Mouse (Mus musculus): ENCODE data around the gene Nxph1. TPM values are rescaled to one million over a fixed set of nuclear protein-coding genes. Genes with fewer than 3 reads are reported as not detected.

Nxph1 gene
- polyA plus RNA-seq, 1 experiment from 2014 or later: 4.8 TPM

DNA sequence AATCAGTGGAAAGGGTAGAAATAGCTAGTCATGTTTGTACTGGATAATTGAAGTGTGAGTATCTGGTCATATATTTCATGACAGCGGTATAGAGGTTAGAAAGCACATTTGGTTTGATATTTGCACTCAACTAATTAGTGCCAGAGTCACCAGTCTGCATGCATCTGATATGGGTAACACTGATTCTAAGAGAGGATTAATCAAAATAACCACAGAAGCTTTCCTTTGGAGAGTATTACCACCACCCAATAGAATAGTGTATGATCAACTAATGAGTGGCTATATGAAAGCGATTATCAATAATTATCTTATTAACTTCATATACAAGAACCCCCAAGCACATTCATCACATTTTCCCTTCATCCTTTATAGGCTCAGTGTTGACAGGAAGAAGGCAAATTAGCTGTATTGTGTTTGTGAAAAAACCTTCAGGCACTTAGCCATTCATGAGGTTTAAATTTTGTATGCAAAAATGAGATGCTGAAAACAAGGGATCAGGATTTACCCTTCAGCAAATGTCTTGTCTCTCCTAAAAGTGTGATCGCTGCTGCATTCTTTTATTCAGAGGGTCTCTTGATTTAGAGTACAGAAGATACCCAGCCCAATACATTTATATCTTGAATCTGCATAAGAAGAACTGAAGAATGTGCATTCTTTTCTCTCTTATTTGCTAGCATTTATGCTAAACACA, 185.5 kb downstream of the Nxph1 start:
- H3K4me3 ChIP-seq (ENCODE audit: low read depth, low read length): no peak overlapping the region
- ATAC-seq (ENCODE audit: low FRiP score) (no peak), DNase-seq (ENCODE audit: low spot score, missing footprints) (no peak)
- WGBS: 78% methylated on average over 3 of the region's 3 CpGs
- H3K4me2 ChIP-seq: no peak overlapping the region
- no peaks in the 10 kb centered on the region for H3K4me1 ChIP-seq (ENCODE audit: control insufficient read depth, insufficient read depth, low read length)
- H3K9ac ChIP-seq (ENCODE audit: low read length): no peak overlapping the region
- H3K27me3 ChIP-seq (ENCODE audit: control insufficient read depth, insufficient read depth, low read length): no peaks in the 10 kb centered on the region
- H3K9me3 ChIP-seq (ENCODE audit: control insufficient read depth, low read length): no peaks in the 10 kb centered on the region
- no peaks in the 10 kb centered on the region for H3K36me3 ChIP-seq (ENCODE audit: control insufficient read depth, insufficient read depth, low read length)
- H3K27ac ChIP-seq (ENCODE audit: low read depth, low read length): no peak overlapping the region

GRCm38 (mm10) chr6:9147966-9148365, 199.7 kb downstream of the Nxph1 start:
- H3K9me3 ChIP-seq (ENCODE audit: control insufficient read depth, low read length): no peaks in the 10 kb centered on the region
- ATAC-seq (ENCODE audit: low FRiP score) (no peak), DNase-seq (ENCODE audit: low spot score, missing footprints) (no peak)
- H3K27me3 ChIP-seq (ENCODE audit: control insufficient read depth, insufficient read depth, low read length): no peaks in the 10 kb centered on the region
- no peak overlapping the region for H3K9ac ChIP-seq (ENCODE audit: low read length)
- no peak overlapping the region for H3K4me2 ChIP-seq
- no peak overlapping the region for H3K4me3 ChIP-seq (ENCODE audit: low read depth, low read length)
- H3K27ac ChIP-seq (ENCODE audit: low read depth, low read length): no peak overlapping the region
- H3K36me3 ChIP-seq (ENCODE audit: control insufficient read depth, insufficient read depth, low read length): no peaks in the 10 kb centered on the region
- H3K4me1 ChIP-seq (ENCODE audit: control insufficient read depth, insufficient read depth, low read length): no peaks in the 10 kb centered on the region

- H3K9me3 ChIP-seq (ENCODE audit: control insufficient read depth, low read length): no peaks in the 10 kb centered on the region
- no peaks in the 10 kb centered on the region for H3K27me3 ChIP-seq (ENCODE audit: control insufficient read depth, insufficient read depth, low read length)
- ATAC-seq (ENCODE audit: low FRiP score): peak; percentile 74; the same call in 1 of the 2 replicates
- H3K4me3 ChIP-seq (ENCODE audit: low read depth, low read length): no peak overlapping the region
- H3K36me3 ChIP-seq (ENCODE audit: control insufficient read depth, insufficient read depth, low read length): no peaks in the 10 kb centered on the region
- no peak overlapping the region for H3K4me2 ChIP-seq
- DNase-seq (ENCODE audit: low spot score, missing footprints): peak; percentile 85
- H3K27ac ChIP-seq (ENCODE audit: low read depth, low read length): no peak overlapping the region
- 36% methylated on average over 1 of the region's 1 CpGs for WGBS
- no peaks in the 10 kb centered on the region for H3K4me1 ChIP-seq (ENCODE audit: control insufficient read depth, insufficient read depth, low read length)
- H3K9ac ChIP-seq (ENCODE audit: low read length): no peak overlapping the region
Measured at GRCm38 (mm10) chr6:9149791-9150190, 201.6 kb downstream of the Nxph1 start.

GRCm38 (mm10) chr6:9159191-9159590, 211.0 kb downstream of the Nxph1 start:
- Histone ChIP-seq H3K4me1 (ENCODE audit: control insufficient read depth, insufficient read depth, low read length) (no peaks in the 10 kb centered on the region), H3K4me3 (ENCODE audit: low read depth, low read length) (no peak overlapping the region), H3K9ac (ENCODE audit: low read length) (no peak overlapping the region), H3K27me3 (ENCODE audit: control insufficient read depth, insufficient read depth, low read length) (no peaks in the 10 kb centered on the region), H3K9me3 (ENCODE audit: control insufficient read depth, low read length) (no peaks in the 10 kb centered on the region), H3K36me3 (ENCODE audit: control insufficient read depth, insufficient read depth, low read length) (no peaks in the 10 kb centered on the region), H3K27ac (ENCODE audit: low read depth, low read length) (no peak overlapping the region), H3K4me2 (no peak overlapping the region)
- WGBS: 87% methylated on average over 2 of the region's 2 CpGs
- ATAC-seq (ENCODE audit: low FRiP score) (no peak), DNase-seq (ENCODE audit: low spot score, missing footprints) (no peak)

DNA sequence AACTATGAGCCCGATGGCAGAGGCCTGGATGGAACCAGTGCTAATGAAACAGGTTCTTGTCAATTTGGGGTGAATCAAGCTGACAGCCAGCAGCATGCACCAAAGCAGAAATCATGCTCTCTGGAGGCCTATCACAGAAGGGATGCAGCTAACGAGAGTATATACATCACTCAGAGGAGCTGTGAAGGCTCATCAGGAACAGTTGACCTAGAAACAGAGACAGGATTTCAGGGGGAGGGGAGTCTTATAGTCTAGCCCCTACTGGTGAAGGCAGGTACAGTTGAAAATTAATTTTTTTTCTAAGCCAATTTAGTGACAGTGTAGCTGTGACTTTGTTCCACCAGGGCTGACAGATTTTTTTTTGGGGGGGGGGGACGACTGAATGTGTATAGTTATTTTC, 234.2 kb downstream of the Nxph1 start:
- Histone ChIP-seq H3K4me1 (ENCODE audit: control insufficient read depth, insufficient read depth, low read length) (no peaks in the 10 kb centered on the region), H3K36me3 (ENCODE audit: control insufficient read depth, insufficient read depth, low read length) (no peaks in the 10 kb centered on the region), H3K9ac (ENCODE audit: low read length) (no peak overlapping the region), H3K27ac (ENCODE audit: low read depth, low read length) (no peak overlapping the region), H3K4me2 (no peak overlapping the region), H3K27me3 (ENCODE audit: control insufficient read depth, insufficient read depth, low read length) (no peaks in the 10 kb centered on the region), H3K9me3 (ENCODE audit: control insufficient read depth, low read length) (no peaks in the 10 kb centered on the region), H3K4me3 (ENCODE audit: low read depth, low read length) (no peak overlapping the region)
- 69% methylated on average over 3 of the region's 3 CpGs for WGBS
- ATAC-seq (ENCODE audit: low FRiP score): no peak
- no peak for DNase-seq (ENCODE audit: low spot score, missing footprints)

- WGBS: 65% methylated on average over 4 of the region's 4 CpGs
- Histone ChIP-seq H3K4me1 (ENCODE audit: control insufficient read depth, insufficient read depth, low read length) (no peaks in the 10 kb centered on the region), H3K4me2 (no peak overlapping the region), H3K27ac (ENCODE audit: low read depth, low read length) (no peak overlapping the region), H3K9ac (ENCODE audit: low read length) (no peak overlapping the region), H3K36me3 (ENCODE audit: control insufficient read depth, insufficient read depth, low read length) (no peaks in the 10 kb centered on the region), H3K4me3 (ENCODE audit: low read depth, low read length) (no peak overlapping the region), H3K27me3 (ENCODE audit: control insufficient read depth, insufficient read depth, low read length) (no peaks in the 10 kb centered on the region), H3K9me3 (ENCODE audit: control insufficient read depth, low read length) (no peaks in the 10 kb centered on the region)
- peak; percentile 74; the same call in 1 of the 2 replicates for ATAC-seq (ENCODE audit: low FRiP score)
- no peak for DNase-seq (ENCODE audit: low spot score, missing footprints)
Measured at GRCm38 (mm10) chr6:9210730-9211129, 262.5 kb downstream of the Nxph1 start.

DNA sequence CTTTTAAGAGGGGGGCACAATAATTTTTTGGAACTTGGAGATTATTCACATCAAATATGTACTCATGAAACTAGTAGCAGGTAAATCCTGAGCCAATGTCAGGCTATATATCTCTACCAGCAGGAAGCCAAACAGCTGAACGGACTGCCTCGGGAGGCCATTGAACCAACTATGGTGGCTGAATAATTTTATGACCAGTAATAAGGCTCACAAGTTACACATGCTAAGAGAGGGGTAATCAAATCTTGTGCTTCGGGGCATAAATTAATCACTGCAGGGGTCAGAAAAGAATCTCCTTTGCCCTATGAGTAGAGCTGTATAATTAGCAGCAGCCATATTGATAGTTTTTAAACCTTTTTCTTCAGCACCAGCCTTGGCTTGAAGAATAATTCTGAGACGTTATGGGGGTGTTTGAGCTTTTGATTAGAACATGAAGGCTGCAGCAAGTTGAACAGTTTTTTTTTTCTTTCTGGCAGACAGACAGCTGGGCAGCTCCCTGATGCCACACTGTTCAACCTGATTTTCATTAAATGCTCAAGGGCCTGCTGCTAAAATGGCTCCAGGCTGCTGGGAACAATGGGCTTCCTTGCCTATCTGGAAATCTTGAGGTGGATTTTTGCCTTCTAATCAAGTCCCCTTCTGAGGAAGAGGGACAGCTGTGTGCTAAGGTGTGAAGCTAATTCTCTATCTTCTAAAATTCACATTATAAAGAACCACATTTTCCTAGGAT, 272.7 kb downstream of the Nxph1 start:
- H3K4me2 ChIP-seq: no peak overlapping the region
- no peak overlapping the region for H3K4me3 ChIP-seq (ENCODE audit: low read depth, low read length)
- no peak overlapping the region for H3K9ac ChIP-seq (ENCODE audit: low read length)
- no peaks in the 10 kb centered on the region for H3K9me3 ChIP-seq (ENCODE audit: control insufficient read depth, low read length)
- 0 out of 2 replicates have a peak, but pooled peaks have one; percentile 24 for ATAC-seq (ENCODE audit: low FRiP score)
- WGBS: 72% methylated on average over 4 of the region's 4 CpGs
- no peaks in the 10 kb centered on the region for H3K4me1 ChIP-seq (ENCODE audit: control insufficient read depth, insufficient read depth, low read length)
- no peak overlapping the region for H3K27ac ChIP-seq (ENCODE audit: low read depth, low read length)
- H3K36me3 ChIP-seq (ENCODE audit: control insufficient read depth, insufficient read depth, low read length): no peaks in the 10 kb centered on the region
- DNase-seq (ENCODE audit: low spot score, missing footprints): no peak
- no peaks in the 10 kb centered on the region for H3K27me3 ChIP-seq (ENCODE audit: control insufficient read depth, insufficient read depth, low read length)

- H3K9ac ChIP-seq (ENCODE audit: low read length): no peak overlapping the region
- no peaks in the 10 kb centered on the region for H3K9me3 ChIP-seq (ENCODE audit: control insufficient read depth, low read length)
- ATAC-seq (ENCODE audit: low FRiP score) (no peak), DNase-seq (ENCODE audit: low spot score, missing footprints) (peak; percentile 85)
- H3K27me3 ChIP-seq (ENCODE audit: control insufficient read depth, insufficient read depth, low read length): no peaks in the 10 kb centered on the region
- no peak overlapping the region for H3K4me3 ChIP-seq (ENCODE audit: low read depth, low read length)
- H3K36me3 ChIP-seq (ENCODE audit: control insufficient read depth, insufficient read depth, low read length): no peaks in the 10 kb centered on the region
- no peak overlapping the region for H3K27ac ChIP-seq (ENCODE audit: low read depth, low read length)
- no peaks in the 10 kb centered on the region for H3K4me1 ChIP-seq (ENCODE audit: control insufficient read depth, insufficient read depth, low read length)
- no peak overlapping the region for H3K4me2 ChIP-seq
Measured at GRCm38 (mm10) chr6:9234802-9235201, 286.6 kb downstream of the Nxph1 start.

DNA sequence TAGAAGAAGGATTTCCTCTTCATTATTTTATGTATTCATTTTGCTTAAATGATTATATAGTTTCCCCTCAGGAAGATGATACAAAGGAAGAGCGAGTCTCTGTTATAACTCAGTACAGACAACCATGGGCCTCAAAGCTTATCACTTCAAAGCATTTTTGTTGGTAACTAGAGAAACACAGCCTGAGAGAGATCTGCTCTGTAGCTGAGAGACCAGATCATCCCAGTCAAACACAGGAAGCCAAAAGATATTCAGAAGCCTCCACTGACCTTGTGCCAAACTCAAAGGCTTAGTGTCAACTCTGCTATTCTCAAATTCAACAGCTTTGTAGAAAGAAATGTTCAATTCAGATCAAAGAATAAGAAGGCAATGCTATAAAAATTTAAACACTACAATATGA, 319.8 kb downstream of the Nxph1 start:
- DNase-seq (ENCODE audit: low spot score, missing footprints): no peak
- Histone ChIP-seq H3K27me3 (ENCODE audit: control insufficient read depth, insufficient read depth, low read length) (no peaks in the 10 kb centered on the region), H3K36me3 (ENCODE audit: control insufficient read depth, insufficient read depth, low read length) (no peaks in the 10 kb centered on the region), H3K27ac (ENCODE audit: low read depth, low read length) (no peak overlapping the region), H3K4me2 (no peak overlapping the region), H3K4me3 (ENCODE audit: low read depth, low read length) (no peak overlapping the region), H3K9ac (ENCODE audit: low read length) (no peak overlapping the region), H3K4me1 (ENCODE audit: control insufficient read depth, insufficient read depth, low read length) (no peaks in the 10 kb centered on the region), H3K9me3 (ENCODE audit: control insufficient read depth, low read length) (no peaks in the 10 kb centered on the region)
- peak; percentile 85 for ATAC-seq (ENCODE audit: low FRiP score)
- 6% methylated on average over 1 of the region's 1 CpGs for whole genome bisulfite sequencing

All from midbrain, embryonic 11.5 days (tissue).